Mouse (Mus musculus) erythroblast, embryonic 14.5 days (primary cell): ENCODE measurements around the gene Vps29.

ENCODE experiments used
- GATA1 ChIP-seq: IDR thresholded peaks from 2 replicates; pipeline ENCODE4 v1.6.1; 2012; ENCODE audit warnings: low read length, inconsistent platforms, mixed read lengths
- TAL1 ChIP-seq: IDR thresholded peaks from 3 replicates; pipeline ENCODE4 v1.6.1; 2012; ENCODE audit warnings: low read length, inconsistent platforms, mixed read lengths

DNA sequence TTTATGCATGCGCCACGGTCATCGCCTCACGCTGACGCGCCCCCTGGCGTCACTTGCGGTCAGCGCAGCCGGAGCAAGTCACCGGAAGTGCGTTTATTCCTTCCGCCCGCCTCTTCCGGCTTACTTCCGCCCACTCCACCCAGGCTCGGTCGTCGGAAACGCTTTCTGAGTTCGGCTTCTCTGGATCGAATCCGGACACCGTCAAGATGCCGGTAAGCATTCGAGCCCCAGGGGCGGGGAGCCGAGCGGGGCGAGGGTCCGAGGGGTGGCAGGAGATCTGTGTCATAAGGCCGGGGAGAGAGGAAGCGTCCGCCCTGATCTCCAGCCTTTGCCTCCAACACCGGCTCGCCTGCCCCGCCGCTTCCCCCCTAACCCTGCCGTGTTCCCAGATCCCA is 37.6 kb downstream of the Vps29 start, which contains the start of gene Arpc3:
- no peak for TF ChIP-seq GATA1
- TF ChIP-seq TAL1 = no peak
